Mouse (Mus musculus) liver, adult 2 months (tissue): ENCODE data around the gene Litaf. TPM values are rescaled to one million over a fixed set of nuclear protein-coding genes. Genes with fewer than 3 reads are reported as not detected.

Source experiments
- DNase-seq: peaks from one replicate; pipeline ENCODE4 v3.0.0-alpha.2; 2011; ENCODE audit warnings: low read depth, low spot score; ENCODE audit errors: extremely low read depth
- H3K27ac ChIP-seq: fragments of 200-500 bp; replicated peaks from 2 replicates; pipeline ENCODE4 v1.5.1; 2012; ENCODE audit warnings: low read depth, mild to moderate bottlenecking, control low read depth, inconsistent platforms, low read length; ENCODE audit not compliant: insufficient read depth
- H3K27me3 ChIP-seq: fragments of 200-500 bp; 2 replicates; pipeline ENCODE4 v1.6.1; 2012; ENCODE audit warnings: mild to moderate bottlenecking, moderate library complexity, low read length, inconsistent platforms; ENCODE audit not compliant: control insufficient read depth, insufficient read depth
- H3K36me3 ChIP-seq: fragments of 200-500 bp; 2 replicates; pipeline ENCODE4 v1.6.1; 2012; ENCODE audit warnings: low read length, inconsistent platforms; ENCODE audit not compliant: control insufficient read depth, insufficient read depth
- H3K4me1 ChIP-seq: fragments of 200-500 bp; 2 replicates; pipeline ENCODE4 v1.6.1; 2011; ENCODE audit warnings: low read length; ENCODE audit not compliant: control insufficient read depth, insufficient read depth
- H3K4me3 ChIP-seq: fragments of 200-500 bp; 2 replicates; pipeline ENCODE4 v1.5.1; 2011; ENCODE audit warnings: low read depth, mild to moderate bottlenecking, control low read depth, low read length, moderate library complexity; ENCODE audit not compliant: insufficient read depth
- H3K79me2 ChIP-seq: fragments of 200-500 bp; 2 replicates; pipeline ENCODE4 v1.6.1; 2012; ENCODE audit warnings: inconsistent platforms, mild to moderate bottlenecking, low read length, moderate library complexity; ENCODE audit not compliant: control insufficient read depth, insufficient read depth
- H3K9ac ChIP-seq: fragments of 200-500 bp; 2 replicates; pipeline ENCODE4 v1.6.1; 2012; ENCODE audit warnings: low read depth, mild to moderate bottlenecking, control low read depth, inconsistent platforms, low read length
- CTCF ChIP-seq: fragments of 200-500 bp; IDR thresholded peaks from 2 replicates; pipeline ENCODE4 v1.5.1; 2011; ENCODE audit warnings: low read depth, low read length, control low read depth
- POLR2A ChIP-seq: fragments of 200-500 bp; IDR thresholded peaks from 2 replicates; pipeline ENCODE4 v1.6.1; 2011; ENCODE audit warnings: low read length, control low read depth; ENCODE audit not compliant: insufficient read depth; ENCODE audit errors: extremely low read depth
- WGBS: fragments of 180-500 bp; shearing (Covaris S2); methylation state at CpG from one replicate; pipeline ENCODE4 v1.1.7; 2018; 5-methylcytosine and 5-hydroxymethylcytosine counted together
- polyA plus RNA-seq: library from polyadenylated mRNA; depleted of rRNA; stranded (reverse); fragments of >200 nt; gene quantifications from 2 replicates; pipeline ENCODE4 v1.2.3, GENCODE M21; 2012
- total RNA-seq: library from RNA; depleted of rRNA; stranded (reverse); fragments of >200 nt; gene quantifications from 2 replicates; pipeline ENCODE4 v1.2.3, GENCODE M21; 2014

Gene Litaf
- total and polyA plus RNA-seq, 2 experiments = 27.4 to 161 TPM

GRCm38 (mm10) chr16:10996576-10996975 is 69.4 kb downstream of the Litaf start:
- Histone ChIP-seq H3K79me2 (no peaks in the 10 kb centered on the region; the same call in 1 of the 2 replicates), H3K4me1 (peaks cover 8% of the 10 kb centered on the region; the same call in 1 of the 2 replicates), H3K36me3 (no peaks in the 10 kb centered on the region), H3K27ac (no peak overlapping the region), H3K9ac (no peak overlapping the region), H3K27me3 (no peaks in the 10 kb centered on the region), H3K4me3 (no peak overlapping the region)
- WGBS = 90% methylated on average over 4 of the region's 4 CpGs
- DNase-seq = no peak
- no peak for TF ChIP-seq CTCF
- no peak for TF ChIP-seq POLR2A

- H3K36me3 ChIP-seq = no peaks in the 10 kb centered on the region
- 11% methylated on average over 35 of the region's 35 CpGs for WGBS
- peak overlapping the region; percentile 82 for H3K4me3 ChIP-seq
- DNase-seq = peak; percentile 90
- TF ChIP-seq CTCF (no peak), POLR2A (peak; percentile 97)
- H3K4me1 ChIP-seq = peaks cover 27% of the 10 kb centered on the region
- peak overlapping the region; percentile 96 for H3K9ac ChIP-seq
- peak overlapping the region; percentile 96 for H3K27ac ChIP-seq
- H3K79me2 ChIP-seq = peaks cover 13% of the 10 kb centered on the region; the same call in 1 of the 2 replicates
- H3K27me3 ChIP-seq = no peaks in the 10 kb centered on the region
Measured at GRCm38 (mm10) chr16:10993032-10993744, 72.8 kb downstream of the Litaf start.

GRCm38 (mm10) chr16:10992090-10993031 is 73.6 kb downstream of the Litaf start:
- under 1% methylated on average over 52 of the region's 52 CpGs for WGBS
- H3K9ac ChIP-seq = peak overlapping the region; percentile 96

GRCm38 (mm10) chr16:10991737-10992089 is 74.2 kb downstream of the Litaf start:
- H3K27ac ChIP-seq = peak overlapping the region; percentile 96
- DNase-seq = peak; percentile 68
- 11% methylated on average over 5 of the region's 5 CpGs for WGBS

More at GRCm38 (mm10) chr16:10992090-10993031, 73.6 kb downstream of the Litaf start:
- peaks cover 27% of the 10 kb centered on the region for H3K4me1 ChIP-seq
- TF ChIP-seq CTCF (0 out of 2 replicates have a peak, but pooled peaks have one; percentile 0), POLR2A (no peak)
- peak overlapping the region; percentile 82 for H3K4me3 ChIP-seq
- DNase-seq = peak; percentile 89
- peaks cover 20% of the 10 kb centered on the region; the same call in 1 of the 2 replicates for H3K79me2 ChIP-seq
- H3K27ac ChIP-seq = peak overlapping the region; percentile 96
- H3K36me3 ChIP-seq = no peaks in the 10 kb centered on the region
- H3K27me3 ChIP-seq = no peaks in the 10 kb centered on the region

GRCm38 (mm10) chr16:10990763-10991162 is 75.2 kb downstream of the Litaf start:
- WGBS = 16% methylated on average over 4 of the region's 4 CpGs
- DNase-seq = peak; percentile 86
- Histone ChIP-seq H3K79me2 (peaks cover 29% of the 10 kb centered on the region; the same call in 1 of the 2 replicates), H3K36me3 (no peaks in the 10 kb centered on the region), H3K4me1 (peaks cover 27% of the 10 kb centered on the region), H3K9ac (peak overlapping the region; percentile 16), H3K27me3 (no peaks in the 10 kb centered on the region), H3K4me3 (no peak overlapping the region), H3K27ac (peak overlapping the region; percentile 63)
- no peak for TF ChIP-seq POLR2A
- TF ChIP-seq CTCF = no peak

More at GRCm38 (mm10) chr16:10991737-10992089, 74.2 kb downstream of the Litaf start:
- Histone ChIP-seq H3K27me3 (no peaks in the 10 kb centered on the region), H3K4me1 (peaks cover 27% of the 10 kb centered on the region), H3K4me3 (peak overlapping the region; percentile 82), H3K36me3 (no peaks in the 10 kb centered on the region), H3K9ac (peak overlapping the region; percentile 31), H3K79me2 (peaks cover 26% of the 10 kb centered on the region; the same call in 1 of the 2 replicates)
- no peak for TF ChIP-seq CTCF
- TF ChIP-seq POLR2A = no peak
